Mouse (Mus musculus) small intestine, adult 2 months (tissue): Measurements from ENCODE around the gene Hjurp.

Source experiments
- CTCF ChIP-seq: fragments of 200-500 bp; IDR thresholded peaks from 2 replicates; pipeline ENCODE4 v1.5.1; 2012; ENCODE audit warnings: low read depth, mild to moderate bottlenecking, control low read depth, inconsistent platforms, low read length, moderate library complexity, mixed read lengths; ENCODE audit not compliant: insufficient replicate concordance, insufficient read length; ENCODE audit errors: extremely low read depth
- POLR2A ChIP-seq: fragments of 200-500 bp; IDR thresholded peaks from 2 replicates; pipeline ENCODE4 v1.6.1; 2012; ENCODE audit warnings: low read depth, mild to moderate bottlenecking, control low read depth, inconsistent platforms, low read length, moderate library complexity

DNA sequence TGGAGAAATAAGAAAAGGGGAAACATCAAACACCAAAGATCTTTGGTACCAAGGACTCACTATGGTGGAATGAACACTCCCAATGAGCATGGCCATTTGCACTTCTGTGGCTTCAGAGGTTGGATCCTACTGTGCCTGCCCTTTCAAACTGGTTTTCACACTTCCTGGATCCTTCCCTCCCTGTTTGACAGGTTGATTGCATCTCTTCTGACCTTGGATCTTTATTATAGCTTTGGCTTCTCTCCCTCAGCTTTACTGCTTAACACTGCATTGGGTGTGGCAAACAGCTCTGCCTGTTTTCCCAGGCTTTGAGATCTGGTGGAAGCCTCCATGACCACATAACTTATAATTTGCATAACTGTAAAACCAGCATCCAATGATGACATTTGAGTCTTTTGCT is 57.1 kb downstream of the Hjurp start:
- TF ChIP-seq POLR2A = no peak
- no peak for TF ChIP-seq CTCF
